In the genomic region with DNA sequence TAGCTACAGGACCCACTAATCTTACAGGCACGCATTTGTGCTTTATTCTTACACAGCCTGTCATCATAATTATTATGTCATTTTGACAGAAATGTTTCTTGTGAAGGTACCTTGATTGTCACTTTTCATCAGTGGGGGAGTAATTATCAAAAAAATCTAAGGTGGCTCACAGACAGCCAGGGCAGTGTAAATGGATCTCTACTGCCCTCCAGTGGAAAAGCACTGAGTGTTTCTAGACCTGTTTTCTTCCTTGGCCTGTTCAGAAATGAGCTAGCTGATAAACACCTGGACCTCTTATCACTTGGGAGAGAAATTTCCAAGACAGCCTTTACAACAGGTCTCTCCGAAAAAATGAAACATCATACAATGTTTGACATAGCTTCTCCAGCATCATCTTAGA, we compare ENCODE assay signal across 8 mouse cellular contexts. TPM values are rescaled to one million over a fixed set of nuclear protein-coding genes. Genes with fewer than 3 reads are reported as not detected.
DNase-seq lines count a peak whose midpoint lies in the region; ATAC-seq and TF ChIP-seq lines count a peak whose summit lies in the region.
"Had no signal": no experiment of that assay in that cellular context is flagged by ENCODE, and none has a peak within 500 bp of the region (broad histone marks: within the 10 kb centered on the region; RNA-seq: fewer than 3 reads in every experiment).

No protein-coding gene starts in this region.

- DNase-seq in kidney, postnatal 0 days (ENCODE audit: low spot score), result peak; percentile 49
- DNase-seq in Muller cell, postnatal 12 days (ENCODE audit: inconsistent ontology term), result peak; percentile 9
- DNase-seq in layer of hippocampus, adult 9-10 months (ENCODE audit: low spot score), result peak; percentile 25
- peak; percentile 75 for DNase-seq in splenic B cell, adult 2 months (ENCODE audit: low read depth, low spot score)

- TF ChIP-seq CTCF in kidney, postnatal 0 days (IDR thresholded peaks at IDR 0.05; ENCODE audit: low read depth), result peak; percentile 83
- TF ChIP-seq CTCF in E14TG2a.4 (conservative IDR thresholded peaks at IDR 0.05; ENCODE audit: low read length), result peak; percentile 55

- H3K36me3 ChIP-seq in kidney, postnatal 0 days (ENCODE audit: insufficient read depth, low read length), result no peaks in the 10 kb centered on the region
- no peaks in the 10 kb centered on the region for H3K36me3 ChIP-seq in kidney, embryonic 14.5 days (ENCODE audit: control insufficient read depth, insufficient read depth, low read length)
- H3K36me3 ChIP-seq in E14TG2a.4 (ENCODE audit: insufficient read depth, low read length), result no peaks in the 10 kb centered on the region
- no peaks in the 10 kb centered on the region for H3K36me3 ChIP-seq in splenic B cell, adult 2 months (ENCODE audit: control insufficient read depth, insufficient read depth, low read length, poor library complexity, severe bottlenecking)
- H3K36me3 ChIP-seq: limb, embryonic 12.5 days had no signal

- no peak overlapping the region for H3K4me2 ChIP-seq in kidney, postnatal 0 days (ENCODE audit: low read length)
- H3K4me2 ChIP-seq in kidney, embryonic 14.5 days (replicated peaks; ENCODE audit: low read depth, low read length), result no peak overlapping the region
- H3K4me2 ChIP-seq: limb, embryonic 12.5 days had no signal

- peaks cover 4% of the 10 kb centered on the region; the same call in 1 of the 2 replicates for H3K4me1 ChIP-seq in kidney, postnatal 0 days (replicated peaks; ENCODE audit: insufficient read depth, low read length)
- peaks cover 2% of the 10 kb centered on the region; the same call in 1 of the 2 replicates for H3K4me1 ChIP-seq in kidney, embryonic 14.5 days (ENCODE audit: control insufficient read depth, insufficient read depth, low read length)
- H3K4me1 ChIP-seq in E14TG2a.4 (replicated peaks; ENCODE audit: low read depth, low read length), result peaks cover 22% of the 10 kb centered on the region

- no peaks in the 10 kb centered on the region for H3K27me3 ChIP-seq in kidney, postnatal 0 days (ENCODE audit: insufficient read depth, low read length)
- H3K27me3 ChIP-seq in kidney, embryonic 14.5 days (ENCODE audit: control insufficient read depth, insufficient read depth, low read length), result no peaks in the 10 kb centered on the region
- H3K27me3 ChIP-seq in E14TG2a.4 (ENCODE audit: insufficient read depth, low read length), result no peaks in the 10 kb centered on the region
- no peaks in the 10 kb centered on the region for H3K27me3 ChIP-seq in splenic B cell, adult 2 months (ENCODE audit: control insufficient read depth, insufficient read depth, low read length, poor library complexity, severe bottlenecking)
- H3K27me3 ChIP-seq: limb, embryonic 12.5 days had no signal

- no peak overlapping the region for H3K4me3 ChIP-seq in kidney, postnatal 0 days (replicated peaks; ENCODE audit: low read depth, low read length)
- no peak overlapping the region for H3K4me3 ChIP-seq in kidney, embryonic 14.5 days (ENCODE audit: low read length)
- no peak overlapping the region for H3K4me3 ChIP-seq in E14TG2a.4 (replicated peaks; ENCODE audit: low read length)
- H3K4me3 ChIP-seq: limb, embryonic 12.5 days had no signal

- no peaks in the 10 kb centered on the region for H3K9me3 ChIP-seq in kidney, postnatal 0 days (replicated peaks; ENCODE audit: low read length)
- H3K9me3 ChIP-seq in kidney, embryonic 14.5 days (ENCODE audit: control insufficient read depth, low read length), result no peaks in the 10 kb centered on the region
- peaks cover 23% of the 10 kb centered on the region for H3K9me3 ChIP-seq in E14TG2a.4 (ENCODE audit: low read length)
- H3K9me3 ChIP-seq: limb, embryonic 12.5 days had no signal

- ATAC-seq in kidney, postnatal 0 days (replicated peaks; ENCODE audit: low FRiP score, low read depth), result no peak
- ATAC-seq in kidney, embryonic 14.5 days (ENCODE audit: low FRiP score, low TSS enrichment), result no peak
- ATAC-seq in erythroblast, adult 5-6 weeks (replicated peaks; ENCODE audit: low FRiP score, poor library complexity, severe bottlenecking), result no peak

- H3K9ac ChIP-seq in kidney, postnatal 0 days (ENCODE audit: low read depth, low read length), result no peak overlapping the region
- no peak overlapping the region for H3K9ac ChIP-seq in kidney, embryonic 14.5 days (ENCODE audit: low read depth, low read length)
- H3K9ac ChIP-seq: limb, embryonic 12.5 days had no signal

- H3K27ac ChIP-seq in kidney, postnatal 0 days, result no peak overlapping the region
- H3K27ac ChIP-seq in kidney, embryonic 14.5 days (ENCODE audit: low read depth, low read length), result no peak overlapping the region
- H3K27ac ChIP-seq: limb, embryonic 12.5 days had no signal

- WGBS in kidney, postnatal 0 days, result 54% methylated on average over 2 of the region's 2 CpGs
- 39% methylated on average over 2 of the region's 2 CpGs for WGBS in kidney, embryonic 14.5 days

RNA-seq across cellular contexts. Expression of gene Wdr48, which starts 4.0 kb away (rescaled TPM):
- 30.8 and 31.1 TPM in 2 replicates for polyA plus RNA-seq in kidney, postnatal 0 days (2015; fragmentation: Nextera tagmentation; extraction: Ambion mirVana)
- polyA plus RNA-seq in kidney, embryonic 14.5 days (2014; fragmentation: Nextera tagmentation; extraction: Ambion mirVana), result 41.8 and 58.4 TPM in 2 replicates
- total RNA-seq in erythroblast, adult 5-6 weeks (2015; ENCODE audit: low replicate concordance), result 31.3 and 85.3 TPM in 2 replicates
- total RNA-seq in erythroblast, adult 5-6 weeks (2017; ENCODE audit: low replicate concordance), result 23.1 and 25.5 TPM in 2 replicates

RNA-seq across cellular contexts. Expression of gene Gorasp1, which starts 46.7 kb away (rescaled TPM):
- polyA plus RNA-seq in kidney, postnatal 0 days (2015; fragmentation: Nextera tagmentation; extraction: Ambion mirVana), result 18.3 and 19.1 TPM in 2 replicates
- 17.8 and 22.1 TPM in 2 replicates for polyA plus RNA-seq in kidney, embryonic 14.5 days (2014; fragmentation: Nextera tagmentation; extraction: Ambion mirVana)
- total RNA-seq in erythroblast, adult 5-6 weeks (2015; ENCODE audit: low replicate concordance), result 1.0 and 3.5 TPM in 2 replicates
- total RNA-seq in erythroblast, adult 5-6 weeks (2017; ENCODE audit: low replicate concordance), result 0.56 and 2.7 TPM in 2 replicates

RNA-seq across cellular contexts. Expression of gene Ttc21a, which starts 46.7 kb away (rescaled TPM):
- 0.03 and 0.06 TPM in 2 replicates for polyA plus RNA-seq in kidney, postnatal 0 days (2015; fragmentation: Nextera tagmentation; extraction: Ambion mirVana)
- 0.06 and 0.19 TPM in 2 replicates for polyA plus RNA-seq in kidney, embryonic 14.5 days (2014; fragmentation: Nextera tagmentation; extraction: Ambion mirVana)
- total RNA-seq in erythroblast, adult 5-6 weeks (2015; ENCODE audit: low replicate concordance), result 0.77 and 2.5 TPM in 2 replicates
- 1.2 and 2.0 TPM in 2 replicates for total RNA-seq in erythroblast, adult 5-6 weeks (2017; ENCODE audit: low replicate concordance)

Comparison
In these comparisons a context has a peak if more than half of its experiments do, and no peak if none do; other contexts are left out.
1. DNase-seq: peak in every context shown above with its lines; median percentile 75 in splenic B cell, adult 2 months; 49 in kidney, postnatal 0 days; 25 in layer of hippocampus, adult 9-10 months; 9 in Muller cell, postnatal 12 days.